Mouse (Mus musculus) liver, postnatal 0 days (tissue): ENCODE measurements around the gene Snrnp48.
A peak's percentile ranks its signal among the peaks of the same experiment; 100 is the strongest.

Experiments
- CTCF ChIP-seq: sonication (generic); IDR thresholded peaks from 2 replicates; pipeline ENCODE4 v1.5.1; 2016; ENCODE audit warnings: antibody characterized with exemption, low read depth
- EP300 ChIP-seq: IDR thresholded peaks from 2 replicates; pipeline ENCODE4 v1.6.1; 2016; ENCODE audit warnings: antibody characterized with exemption, low read depth, mild to moderate bottlenecking

GRCm38 (mm10) chr13:38204702-38205482 is at the start of gene Snrnp48:
- TF ChIP-seq CTCF (peak; percentile 9; the same call in 1 of the 2 replicates), EP300 (no peak)
